Mouse (Mus musculus) midbrain, embryonic 11.5 days (tissue): ENCODE measurements at regions not wholly inside any gene's neighbourhood (a gene's known extent, or its start where the extent isn't known, plus 50 kb on each side); places are given as distances from the start of the nearest gene placed in this dataset.

Experiments
- ATAC-seq: fragments of 200-750 bp; cut with Nextera tagmentation; 2 replicates; pipeline ENCODE4 v1.8.0; 2017; ENCODE audit warnings: moderate TSS enrichment, moderate library complexity; ENCODE audit not compliant: low FRiP score
- DNase-seq: peaks from one replicate; pipeline ENCODE4 v3.0.0; 2015; ENCODE audit warnings: low spot score; ENCODE audit errors: missing footprints
- H3K27ac ChIP-seq: fragments of 300-500 bp; sonication (generic); 2 replicates; pipeline ENCODE4 v1.5.1; 2014; ENCODE audit warnings: low read depth, low read length
- H3K27me3 ChIP-seq: fragments of 300-500 bp; sonication (generic); 2 replicates; pipeline ENCODE4 v1.6.1; 2014; ENCODE audit warnings: mild to moderate bottlenecking, low read length, moderate library complexity, mixed read lengths; ENCODE audit not compliant: control insufficient read depth, insufficient read depth
- H3K36me3 ChIP-seq: fragments of 300-500 bp; sonication (generic); 2 replicates; pipeline ENCODE4 v1.6.1; 2014; ENCODE audit warnings: mild to moderate bottlenecking, low read length, moderate library complexity, mixed read lengths; ENCODE audit not compliant: control insufficient read depth, insufficient read depth
- H3K4me1 ChIP-seq: fragments of 300-500 bp; sonication (generic); 2 replicates; pipeline ENCODE4 v1.6.1; 2014; ENCODE audit warnings: low read length; ENCODE audit not compliant: control insufficient read depth, insufficient read depth
- H3K4me2 ChIP-seq: fragments of 300-500 bp; sonication (generic); 2 replicates; pipeline ENCODE4 v1.6.1; 2014; ENCODE audit warnings: mild to moderate bottlenecking, moderate library complexity
- H3K4me3 ChIP-seq: fragments of 300-500 bp; sonication (generic); 2 replicates; pipeline ENCODE4 v1.5.1; 2014; ENCODE audit warnings: low read depth, low read length
- H3K9ac ChIP-seq: fragments of 300-500 bp; sonication (generic); 2 replicates; pipeline ENCODE4 v1.6.1; 2014; ENCODE audit warnings: low read length
- H3K9me3 ChIP-seq: fragments of 300-500 bp; sonication (generic); 2 replicates; pipeline ENCODE4 v1.6.1; 2016; ENCODE audit warnings: low read length; ENCODE audit not compliant: control insufficient read depth
- WGBS: fragments of 180-500 bp; shearing (Covaris S2); extraction: QIAGEN DNeasy Blood & Tissue Kit; methylation state at CpG from one replicate; pipeline ENCODE4 v1.1.7; 2014; 5-methylcytosine and 5-hydroxymethylcytosine counted together

DNA sequence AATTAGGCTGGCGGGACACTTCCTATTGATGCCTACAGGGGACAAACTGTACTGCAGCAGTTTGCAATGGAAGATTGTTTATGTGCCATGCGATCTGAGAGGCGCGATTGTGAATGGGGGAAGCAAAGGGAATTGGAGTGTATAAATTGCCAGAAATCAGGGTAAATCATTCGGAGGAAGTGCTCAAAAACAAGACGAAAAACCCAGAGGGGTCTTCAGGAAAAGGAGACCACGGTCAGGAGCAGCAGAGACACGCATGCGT, 89.6 kb upstream of the Rpl34 start:
- H3K36me3 ChIP-seq: no peaks in the 10 kb centered on the region
- no peaks in the 10 kb centered on the region for H3K9me3 ChIP-seq
- H3K27ac ChIP-seq: no peak overlapping the region
- no peak for ATAC-seq
- H3K4me1 ChIP-seq: no peaks in the 10 kb centered on the region; the same call in 1 of the 2 replicates
- H3K9ac ChIP-seq: no peak overlapping the region
- no peak overlapping the region for H3K4me2 ChIP-seq
- 84% methylated on average over 9 of the region's 9 CpGs for WGBS
- H3K27me3 ChIP-seq: no peaks in the 10 kb centered on the region
- peak; percentile 88 for DNase-seq
- no peak overlapping the region for H3K4me3 ChIP-seq

DNA sequence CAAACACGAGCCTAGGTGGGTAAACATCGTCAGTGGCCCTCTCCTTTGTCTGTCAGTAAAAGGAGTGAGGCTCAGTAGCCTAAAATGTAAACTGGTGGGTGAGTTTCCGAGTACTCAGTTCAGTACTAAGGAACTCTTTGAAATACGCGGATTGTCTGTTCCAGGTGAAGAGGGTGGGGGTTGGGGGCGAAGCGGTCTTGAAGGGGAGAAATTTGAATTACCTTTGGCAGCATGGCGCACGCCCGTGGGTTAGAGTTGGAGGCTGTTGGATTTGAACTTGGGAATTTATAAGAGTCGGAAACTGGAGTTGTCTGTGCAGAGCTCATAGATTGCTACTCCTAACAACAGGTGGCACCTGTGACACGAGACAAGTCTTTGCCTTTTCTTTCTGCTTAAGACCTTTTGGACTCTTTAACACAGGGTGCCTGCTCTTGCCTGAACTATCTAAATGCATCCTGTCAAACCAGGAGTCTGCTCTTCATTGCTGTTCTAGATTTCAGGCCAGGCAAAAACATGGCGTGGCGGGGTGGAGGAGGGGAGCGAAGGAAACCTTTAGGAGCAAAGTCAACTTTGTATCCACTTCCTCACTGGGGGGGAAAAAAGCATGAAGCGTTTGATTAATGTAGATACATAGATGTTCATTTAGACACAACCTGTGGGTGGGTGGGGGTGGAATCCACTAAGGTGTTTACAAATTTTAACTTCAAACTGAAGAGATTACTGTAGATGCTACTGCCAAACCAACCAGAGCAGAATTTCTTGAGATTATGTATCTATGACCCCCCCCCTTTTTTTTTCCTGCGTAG, 89.0 kb upstream of the Rpl34 start:
- Histone ChIP-seq H3K27me3 (no peaks in the 10 kb centered on the region), H3K4me1 (no peaks in the 10 kb centered on the region; the same call in 1 of the 2 replicates), H3K4me2 (peak overlapping the region; percentile 41), H3K36me3 (no peaks in the 10 kb centered on the region), H3K9me3 (no peaks in the 10 kb centered on the region), H3K27ac (no peak overlapping the region), H3K4me3 (peak overlapping the region; percentile 11; the same call in 1 of the 2 replicates), H3K9ac (peak overlapping the region; percentile 55; the same call in 1 of the 2 replicates)
- WGBS: 46% methylated on average over 17 of the region's 17 CpGs
- ATAC-seq (peak; percentile 56), DNase-seq (no peak)

DNA sequence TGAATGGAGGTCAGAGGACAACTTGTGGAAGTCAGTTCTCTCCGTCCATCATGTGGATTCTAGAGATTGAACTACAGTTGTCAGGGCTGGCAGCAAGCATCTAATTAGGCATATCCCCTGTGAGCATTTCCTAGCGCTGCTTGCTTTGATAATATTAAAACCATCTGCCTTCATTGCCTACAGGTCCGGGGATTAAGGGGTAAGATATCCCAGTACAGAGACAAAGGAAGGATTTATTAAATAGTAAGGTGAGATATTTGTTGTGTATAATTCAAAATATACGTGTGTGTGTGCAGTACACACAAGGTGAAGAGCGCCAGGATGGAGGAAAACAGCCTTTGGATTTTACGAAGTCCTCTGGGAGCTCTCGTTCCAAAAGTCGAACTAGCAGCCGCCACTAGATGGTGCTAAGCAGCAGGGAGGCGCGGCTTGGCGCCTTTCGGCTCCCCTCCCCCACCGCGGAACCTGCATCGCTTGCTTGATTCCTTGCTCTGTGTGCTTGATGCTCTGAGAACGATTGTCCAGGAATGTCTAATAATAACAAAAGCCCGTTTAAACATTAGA, 88.4 kb upstream of the Rpl34 start:
- WGBS: 4% methylated on average over 18 of the region's 18 CpGs
- peak overlapping the region; percentile 55; the same call in 1 of the 2 replicates for H3K9ac ChIP-seq

DNA sequence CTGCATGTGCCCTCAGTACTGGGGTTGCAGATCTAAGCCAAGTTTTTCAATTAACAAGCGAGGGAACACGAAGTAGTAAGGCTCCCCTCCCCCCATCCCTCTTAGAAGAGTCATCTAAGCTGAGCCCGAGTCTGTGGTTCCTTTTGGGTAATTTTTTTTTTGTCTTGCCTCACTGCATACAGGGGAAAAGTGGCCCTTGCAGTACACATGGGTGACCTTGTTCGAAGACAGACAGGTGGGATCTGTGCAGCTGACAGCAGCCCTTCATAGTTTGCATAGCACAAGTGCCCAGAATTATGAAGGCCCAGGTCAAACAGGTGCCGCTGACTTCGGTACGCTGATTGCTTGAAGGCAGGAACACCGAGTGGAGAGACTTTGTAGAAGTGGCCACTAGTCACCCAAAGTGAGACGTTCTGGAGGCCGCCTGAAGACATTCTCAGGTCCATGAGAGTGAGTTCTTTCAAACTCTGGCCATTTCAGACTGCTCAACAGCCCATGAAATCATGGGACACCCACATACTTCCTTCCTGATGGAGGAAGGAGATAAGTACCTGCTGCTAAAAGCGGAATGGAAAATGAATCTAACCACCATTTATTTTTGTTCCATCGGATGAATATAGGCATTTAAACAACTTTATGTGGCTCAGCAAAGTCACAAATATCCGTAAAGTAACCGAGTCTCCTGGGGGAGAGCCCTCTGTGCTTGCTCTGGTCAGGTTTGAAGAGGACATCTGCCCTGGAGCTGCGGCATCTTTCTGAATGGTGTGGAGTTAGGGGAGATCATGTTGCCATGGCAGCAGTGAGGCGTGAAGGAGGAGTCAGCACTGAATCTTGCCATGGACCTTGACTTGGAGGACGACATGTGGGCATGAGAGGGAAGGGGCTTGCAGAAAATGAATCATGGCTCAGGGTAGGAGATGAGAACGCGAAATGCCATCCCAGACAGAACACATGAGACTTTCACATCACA, 79.8 kb upstream of the Rpl34 start:
- H3K27ac ChIP-seq: no peak overlapping the region
- no peak overlapping the region for H3K9ac ChIP-seq
- 77% methylated on average over 19 of the region's 19 CpGs for WGBS
- no peaks in the 10 kb centered on the region for H3K27me3 ChIP-seq
- no peaks in the 10 kb centered on the region for H3K4me1 ChIP-seq
- H3K36me3 ChIP-seq: no peaks in the 10 kb centered on the region
- DNase-seq: no peak
- ATAC-seq: no peak
- H3K4me3 ChIP-seq: no peak overlapping the region
- no peaks in the 10 kb centered on the region for H3K9me3 ChIP-seq
- no peak overlapping the region for H3K4me2 ChIP-seq

More for the DNA sequence above, 88.4 kb upstream of the Rpl34 start:
- no peak overlapping the region for H3K27ac ChIP-seq
- DNase-seq (peak; percentile 99), ATAC-seq (peak; percentile 84)
- peak overlapping the region; percentile 11; the same call in 1 of the 2 replicates for H3K4me3 ChIP-seq
- H3K4me2 ChIP-seq: peak overlapping the region; percentile 41
- no peaks in the 10 kb centered on the region for H3K9me3 ChIP-seq
- H3K36me3 ChIP-seq: no peaks in the 10 kb centered on the region
- H3K27me3 ChIP-seq: no peaks in the 10 kb centered on the region
- no peaks in the 10 kb centered on the region; the same call in 1 of the 2 replicates for H3K4me1 ChIP-seq

DNA sequence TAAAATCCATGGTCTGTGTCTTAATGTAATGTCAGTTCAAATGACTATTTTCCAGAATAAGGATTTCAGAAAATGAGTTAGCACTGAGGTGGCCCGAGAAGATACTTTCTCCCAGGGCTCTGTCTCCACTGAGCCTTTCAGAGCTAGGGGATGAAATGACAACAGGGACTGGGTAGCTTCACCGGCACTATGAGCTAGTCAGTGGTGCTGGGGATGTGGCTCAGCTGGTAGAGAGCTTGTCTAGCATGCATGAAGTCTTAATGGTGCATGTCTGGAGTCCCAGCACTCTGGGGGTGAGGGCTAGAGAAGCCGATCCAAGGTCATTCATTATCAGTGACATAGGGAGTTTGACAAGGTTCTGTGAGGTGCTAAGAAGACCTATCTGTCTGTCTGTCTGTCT, 75.1 kb upstream of the Rpl34 start:
- Histone ChIP-seq H3K9me3 (no peaks in the 10 kb centered on the region), H3K27me3 (no peaks in the 10 kb centered on the region), H3K4me2 (no peak overlapping the region), H3K36me3 (no peaks in the 10 kb centered on the region), H3K9ac (no peak overlapping the region), H3K4me3 (no peak overlapping the region), H3K27ac (no peak overlapping the region), H3K4me1 (no peaks in the 10 kb centered on the region)
- WGBS: 89% methylated on average over 3 of the region's 3 CpGs
- ATAC-seq (no peak), DNase-seq (no peak)

DNA sequence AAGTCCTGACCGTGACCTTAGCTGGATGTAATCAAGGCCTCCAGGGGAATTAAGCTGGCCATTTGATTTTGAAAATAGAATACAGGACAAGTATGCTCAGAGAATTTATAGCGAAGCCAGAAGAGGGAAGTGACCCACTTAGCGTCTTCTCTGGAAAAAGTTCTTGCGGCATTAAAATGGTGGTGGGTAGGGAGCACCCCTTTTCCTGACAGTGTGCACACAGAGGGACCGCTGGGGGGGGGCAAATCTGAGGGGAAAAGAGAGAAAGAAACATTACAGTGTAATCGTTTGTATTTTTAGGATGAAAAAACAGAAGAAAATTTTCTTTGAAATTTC, 74.1 kb upstream of the Rpl34 start:
- Histone ChIP-seq H3K4me3 (no peak overlapping the region), H3K27ac (no peak overlapping the region), H3K9ac (no peak overlapping the region), H3K36me3 (no peaks in the 10 kb centered on the region), H3K4me2 (no peak overlapping the region), H3K9me3 (no peaks in the 10 kb centered on the region), H3K4me1 (no peaks in the 10 kb centered on the region), H3K27me3 (no peaks in the 10 kb centered on the region)
- DNase-seq (no peak), ATAC-seq (no peak)
- 74% methylated on average over 6 of the region's 6 CpGs for WGBS

DNA sequence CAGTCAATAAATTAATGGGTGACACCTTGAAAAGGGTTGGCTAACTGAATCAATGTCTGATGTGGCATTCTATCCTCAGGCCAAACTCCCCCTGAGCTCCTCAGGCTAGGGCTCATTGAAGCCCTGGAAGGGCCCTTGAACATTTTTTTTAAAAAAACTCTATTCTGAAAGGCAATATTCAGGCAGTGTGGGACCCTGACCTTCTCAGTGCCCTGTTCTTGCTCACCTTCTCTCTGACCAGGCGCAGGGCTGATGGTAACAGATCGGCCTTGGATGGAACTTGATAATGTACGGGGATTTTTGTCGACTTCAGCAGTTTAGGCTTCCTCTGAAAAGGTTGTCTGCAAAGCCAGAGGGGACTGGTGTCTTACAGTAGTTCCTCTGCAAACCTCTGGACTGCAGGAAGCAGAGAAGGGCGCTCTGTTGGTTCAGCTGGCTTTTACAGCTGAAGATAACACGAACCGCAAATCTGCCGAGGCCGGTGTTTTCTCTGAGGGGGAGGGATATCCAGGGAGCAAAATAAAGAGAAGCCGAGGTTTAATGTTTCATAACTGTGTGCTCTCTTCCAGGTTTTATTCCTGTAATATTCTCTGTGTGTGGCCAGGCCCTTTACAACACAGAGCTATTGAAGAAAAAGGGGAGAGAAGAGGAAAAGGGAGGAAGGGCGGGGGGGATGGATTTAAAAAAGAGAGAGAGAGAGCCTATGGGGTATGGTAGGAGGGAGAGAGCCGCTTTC, 73.6 kb upstream of the Rpl34 start:
- Histone ChIP-seq H3K9me3 (no peaks in the 10 kb centered on the region), H3K36me3 (no peaks in the 10 kb centered on the region), H3K27ac (peak overlapping the region; percentile 21; the same call in 1 of the 2 replicates), H3K27me3 (no peaks in the 10 kb centered on the region), H3K9ac (no peak overlapping the region), H3K4me3 (no peak overlapping the region), H3K4me1 (no peaks in the 10 kb centered on the region), H3K4me2 (no peak overlapping the region)
- ATAC-seq: no peak
- WGBS: 70% methylated on average over 12 of the region's 12 CpGs
- DNase-seq: no peak

DNA sequence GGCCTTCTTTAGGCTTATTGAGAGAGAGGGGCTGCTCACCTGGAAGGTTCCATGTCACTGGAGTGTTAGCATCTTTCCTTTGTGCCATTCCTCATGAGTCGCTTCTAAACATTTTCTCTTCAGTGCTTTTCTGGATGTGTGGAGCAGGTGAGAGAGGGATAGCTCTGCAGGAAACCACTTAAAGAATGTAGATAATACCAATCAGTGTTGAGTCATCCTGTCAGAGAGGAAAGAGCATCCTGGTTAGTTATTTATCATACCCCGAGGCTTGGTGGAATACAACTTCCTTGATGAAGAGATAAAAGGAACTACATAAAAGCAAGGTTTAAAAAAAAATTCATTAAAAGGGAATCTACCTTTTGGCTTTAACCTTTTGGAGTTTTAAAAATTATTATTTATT, 69.8 kb upstream of the Rpl34 start:
- no peak overlapping the region for H3K4me2 ChIP-seq
- 81% methylated on average over 2 of the region's 2 CpGs for WGBS
- no peaks in the 10 kb centered on the region for H3K27me3 ChIP-seq
- H3K9ac ChIP-seq: no peak overlapping the region
- no peak for ATAC-seq
- DNase-seq: no peak
- H3K9me3 ChIP-seq: no peaks in the 10 kb centered on the region
- no peak overlapping the region; the same call in 1 of the 2 replicates for H3K27ac ChIP-seq
- H3K4me1 ChIP-seq: no peaks in the 10 kb centered on the region
- H3K36me3 ChIP-seq: no peaks in the 10 kb centered on the region
- H3K4me3 ChIP-seq: no peak overlapping the region
